Mouse (Mus musculus): ENCODE measurements at regions not wholly inside any gene's neighbourhood (a gene's known extent, or its start where the extent isn't known, plus 50 kb on each side); places are given as distances from the start of the nearest gene placed in this dataset.

DNA sequence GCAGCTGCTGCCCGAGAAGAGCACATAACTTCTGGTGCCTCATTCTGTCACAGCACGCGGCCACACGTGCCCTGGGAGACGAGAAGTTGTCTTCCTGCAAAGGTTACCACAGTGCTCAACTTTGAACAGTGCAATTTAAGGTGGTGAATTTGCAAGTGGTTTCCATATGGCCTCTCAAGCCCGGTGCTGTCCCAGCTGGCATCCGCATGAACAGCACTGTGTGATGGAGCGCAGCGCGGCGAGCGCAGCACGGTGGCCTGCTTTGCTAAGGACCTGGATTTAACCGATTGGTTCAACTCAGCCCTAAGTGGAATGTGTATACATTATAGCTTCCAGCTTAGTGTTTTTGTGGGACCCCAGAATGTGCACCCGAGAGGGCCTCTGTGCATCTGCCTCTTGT, 89.6 kb upstream of the Arglu1 start:
- TF ChIP-seq USF1 (IDR thresholded peaks at IDR 0.05; ENCODE audit: low read depth, low read length) (no peak), CTCF (conservative IDR thresholded peaks at IDR 0.05 in 1 of 2, IDR thresholded peaks at IDR 0.05 in 1 of 2; ENCODE audit: low read depth in 2 of 2, low read length in 2 of 2) (no peak), TBP (conservative IDR thresholded peaks at IDR 0.05; ENCODE audit: low read depth, low read length) (no peak), NELFE (IDR thresholded peaks at IDR 0.05; ENCODE audit: low read depth, low read length) (no peak), RCOR1 (conservative IDR thresholded peaks at IDR 0.05; ENCODE audit: low read depth, low read length) (no peak), POLR2A (IDR thresholded peaks at IDR 0.05; ENCODE audit: low read depth, low read length) (no peak), ZNF384 (IDR thresholded peaks at IDR 0.05; ENCODE audit: low read depth, low read length) (no peak), PAX5 (IDR thresholded peaks at IDR 0.05; ENCODE audit: low read length) (no peak)

Measured in CH12.LX (cell line).